Mouse (Mus musculus) ES-E14 (cell line): ENCODE results near the gene Atp6v0a1.

Source experiments
- CHD2 ChIP-seq: IDR thresholded peaks from 2 replicates; pipeline ENCODE4 v1.6.1; 2014; ENCODE audit warnings: mild to moderate bottlenecking, low read depth, low read length, inconsistent platforms
- HCFC1 ChIP-seq: IDR thresholded peaks from 2 replicates; pipeline ENCODE4 v1.6.1; 2012; ENCODE audit warnings: low read length, inconsistent platforms, borderline replicate concordance; ENCODE audit not compliant: insufficient read depth
- ZC3H11A ChIP-seq: IDR thresholded peaks from 2 replicates; pipeline ENCODE4 v1.6.1; 2012; ENCODE audit warnings: low read depth, mild to moderate bottlenecking, inconsistent platforms, low read length, borderline replicate concordance
- ZNF384 ChIP-seq: IDR thresholded peaks from 2 replicates; pipeline ENCODE4 v1.6.1; 2012; ENCODE audit warnings: low read depth, low read length, inconsistent platforms

DNA sequence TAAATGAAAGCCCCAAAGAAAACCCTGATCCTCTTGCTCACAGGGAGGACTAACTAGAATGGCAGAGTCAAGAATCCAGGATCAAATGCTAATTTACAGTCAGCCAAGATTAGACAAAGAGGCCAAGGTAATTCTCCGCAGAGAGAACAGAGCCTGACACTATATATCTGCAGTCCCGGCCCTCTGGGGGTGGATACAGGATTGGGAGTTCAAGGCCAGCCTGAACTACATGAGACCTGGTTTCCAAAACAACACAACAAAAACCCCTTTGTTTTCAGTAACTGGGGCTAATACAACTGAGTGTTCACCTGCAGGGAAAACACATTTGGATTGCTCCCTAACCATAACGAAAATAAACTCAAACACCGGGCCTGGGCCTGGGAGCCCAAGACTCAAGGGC, 55.2 kb downstream of the Atp6v0a1 start:
- TF ChIP-seq HCFC1 (no peak), CHD2 (no peak), ZNF384 (no peak), ZC3H11A (no peak)
